Mouse (Mus musculus) hindbrain, embryonic 14.5 days (tissue): Measurements from ENCODE around the gene Frmd5. TPM values are rescaled to one million over a fixed set of nuclear protein-coding genes. Genes with fewer than 3 reads are reported as not detected.
"Not testable (repeated sequence)": the region's sequence is repeated elsewhere in the genome, so short reads cannot be mapped to it uniquely, and the experiment has no call there.

Experiments used
- ATAC-seq: fragments of 200-750 bp; cut with Nextera tagmentation; 2 replicates; pipeline ENCODE4 v1.8.0; 2017; ENCODE audit warnings: moderate number of reproducible peaks, mild to moderate bottlenecking, moderate TSS enrichment, moderate library complexity; ENCODE audit not compliant: low FRiP score
- DNase-seq: peaks from one replicate; pipeline ENCODE4 v3.0.0-alpha.2; 2015; ENCODE audit warnings: low spot score
- H3K27ac ChIP-seq: fragments of 300-500 bp; sonication (generic); 2 replicates; pipeline ENCODE4 v1.5.1; 2014; ENCODE audit warnings: mild to moderate bottlenecking, moderate library complexity
- H3K27me3 ChIP-seq: fragments of 300-500 bp; sonication (generic); 2 replicates; pipeline ENCODE4 v1.6.1; 2014; ENCODE audit warnings: mild to moderate bottlenecking, low read length, mixed read lengths; ENCODE audit not compliant: control insufficient read depth, insufficient read depth
- H3K36me3 ChIP-seq: fragments of 300-500 bp; sonication (generic); replicated peaks from 2 replicates; pipeline ENCODE4 v1.6.1; 2014; ENCODE audit not compliant: control insufficient read depth, insufficient read depth
- H3K4me1 ChIP-seq: fragments of 300-500 bp; sonication (generic); replicated peaks from 2 replicates; pipeline ENCODE4 v1.6.1; 2014; ENCODE audit warnings: antibody characterized with exemption, low read length, mixed read lengths; ENCODE audit not compliant: control insufficient read depth, insufficient read depth
- H3K4me2 ChIP-seq: fragments of 300-500 bp; sonication (generic); replicated peaks from 2 replicates; pipeline ENCODE4 v1.6.1; 2014; ENCODE audit warnings: mild to moderate bottlenecking, moderate library complexity
- H3K4me3 ChIP-seq: fragments of 300-500 bp; sonication (generic); replicated peaks from 2 replicates; pipeline ENCODE4 v1.5.1; 2014; ENCODE audit warnings: mild to moderate bottlenecking, low read length
- H3K9ac ChIP-seq: fragments of 300-500 bp; sonication (generic); 2 replicates; pipeline ENCODE4 v1.6.1; 2014
- H3K9me3 ChIP-seq: fragments of 300-500 bp; sonication (generic); 2 replicates; pipeline ENCODE4 v1.6.1; 2016; ENCODE audit warnings: low read length; ENCODE audit not compliant: control insufficient read depth
- WGBS: fragments of 180-500 bp; shearing (Covaris S2); extraction: QIAGEN DNeasy Blood & Tissue Kit; methylation state at CpG from one replicate; pipeline ENCODE4 v1.1.7; 2014; 5-methylcytosine and 5-hydroxymethylcytosine counted together
- polyA plus RNA-seq: library from polyadenylated mRNA; unstranded; fragments of >200 nt; fragmentation: Nextera tagmentation; extraction: Ambion mirVana; gene quantifications from 2 replicates; pipeline ENCODE4 v1.2.1, GENCODE M21; 2014

Gene Frmd5
- polyA plus RNA-seq, 1 experiment from 2014 or later: 30.0 TPM

DNA sequence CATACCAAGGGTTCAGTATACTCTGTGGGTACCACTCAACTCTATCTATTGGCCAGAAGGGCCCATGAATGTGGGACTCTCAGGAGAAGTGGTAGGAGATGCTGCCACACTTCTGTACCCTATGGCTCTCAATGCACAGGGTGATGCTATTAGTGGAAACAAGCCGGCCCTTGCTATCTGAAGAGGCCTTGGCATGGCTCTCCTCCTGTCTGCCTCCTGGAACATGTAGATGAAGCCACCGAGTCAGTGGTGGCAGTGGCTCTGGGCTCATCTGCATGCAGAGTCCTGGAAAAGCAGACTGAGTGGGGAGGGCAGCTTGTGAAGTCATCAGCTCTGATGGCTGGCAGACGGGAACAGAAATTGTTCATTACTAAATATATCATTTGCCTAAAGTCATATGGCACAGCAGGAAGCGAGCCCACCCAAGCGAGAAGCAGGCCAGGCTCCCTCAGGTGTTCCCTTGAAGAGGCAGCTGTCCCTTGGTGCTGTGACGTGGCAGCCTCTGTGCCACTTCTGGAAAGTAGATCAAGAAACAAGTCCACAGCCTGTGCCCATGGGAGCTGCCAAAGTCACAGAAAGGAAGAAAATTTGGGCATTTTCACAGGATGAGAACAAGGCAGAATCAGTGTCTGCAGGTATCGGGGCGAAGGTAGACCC, 235.8 kb downstream of the Frmd5 start:
- Histone ChIP-seq H3K27ac (no peak overlapping the region), H3K9me3 (no peaks in the 10 kb centered on the region)
- WGBS: 80% methylated on average over 8 of the region's 8 CpGs

GRCm38 (mm10) chr2:121570049-121570448, 236.8 kb downstream of the Frmd5 start:
- Histone ChIP-seq H3K9me3 (no peaks in the 10 kb centered on the region), H3K9ac (no peak overlapping the region), H3K4me1 (no peaks in the 10 kb centered on the region), H3K4me3 (no peak overlapping the region), H3K27ac (no peak overlapping the region), H3K4me2 (no peak overlapping the region), H3K36me3 (peaks cover 42% of the 10 kb centered on the region), H3K27me3 (no peaks in the 10 kb centered on the region)
- ATAC-seq (no peak), DNase-seq (no peak)
- 91% methylated on average over 3 of the region's 3 CpGs for WGBS

More for the DNA sequence above, 235.8 kb downstream of the Frmd5 start:
- H3K36me3 ChIP-seq: peaks cover 42% of the 10 kb centered on the region
- ATAC-seq: no peak
- no peaks in the 10 kb centered on the region for H3K4me1 ChIP-seq
- no peaks in the 10 kb centered on the region for H3K27me3 ChIP-seq
- DNase-seq: no peak
- H3K4me3 ChIP-seq: no peak overlapping the region
- no peak overlapping the region for H3K4me2 ChIP-seq
- H3K9ac ChIP-seq: no peak overlapping the region

DNA sequence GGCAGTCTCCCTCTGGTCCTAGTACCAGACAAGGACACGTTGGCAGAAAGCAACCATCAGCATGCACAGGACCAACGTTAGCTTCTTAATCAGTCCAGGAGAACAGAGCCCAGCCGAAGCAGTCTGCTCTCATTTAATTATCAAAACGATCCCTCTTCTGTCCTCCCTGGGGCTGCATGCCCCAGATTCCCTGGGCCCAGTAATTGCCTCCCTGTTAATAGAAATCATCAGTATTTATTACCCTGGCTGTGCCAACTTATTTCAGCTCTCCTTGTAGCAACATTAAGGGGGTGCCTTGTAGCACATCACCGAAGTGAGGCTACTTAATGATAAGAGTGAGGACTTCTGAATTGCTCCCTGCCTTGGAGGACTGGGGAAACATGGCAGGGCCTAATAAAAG, 241.0 kb downstream of the Frmd5 start:
- peaks cover 42% of the 10 kb centered on the region for H3K36me3 ChIP-seq
- H3K4me3 ChIP-seq: no peak overlapping the region
- no peaks in the 10 kb centered on the region for H3K4me1 ChIP-seq
- DNase-seq: no peak
- H3K9me3 ChIP-seq: no peaks in the 10 kb centered on the region
- H3K27me3 ChIP-seq: no peaks in the 10 kb centered on the region
- 59% methylated on average over 5 of the region's 5 CpGs for WGBS
- no peak overlapping the region for H3K9ac ChIP-seq
- no peak overlapping the region for H3K4me2 ChIP-seq
- no peak overlapping the region; the same call in 1 of the 2 replicates for H3K27ac ChIP-seq
- ATAC-seq: peak; percentile 68; the same call in 1 of the 2 replicates

- 98% methylated on average over 3 of the region's 3 CpGs for WGBS
These were observed 243.8 kb downstream of the Frmd5 start for GRCm38 (mm10) chr2:121563117-121563516.

GRCm38 (mm10) chr2:121551271-121551670, 255.6 kb downstream of the Frmd5 start:
- Histone ChIP-seq H3K4me3 (no peak overlapping the region), H3K27me3 (no peaks in the 10 kb centered on the region), H3K4me2 (no peak overlapping the region), H3K9ac (no peak overlapping the region), H3K36me3 (peaks cover 72% of the 10 kb centered on the region), H3K4me1 (no peaks in the 10 kb centered on the region), H3K27ac (no peak overlapping the region), H3K9me3 (no peaks in the 10 kb centered on the region)
- DNase-seq: no peak
- 87% methylated on average over 8 of the region's 8 CpGs for whole genome bisulfite sequencing
- no peak for ATAC-seq

More at GRCm38 (mm10) chr2:121563117-121563516, 243.8 kb downstream of the Frmd5 start:
- Histone ChIP-seq H3K36me3 (peaks cover 46% of the 10 kb centered on the region), H3K27ac (no peak overlapping the region), H3K9me3 (no peaks in the 10 kb centered on the region), H3K4me3 (no peak overlapping the region), H3K9ac (no peak overlapping the region), H3K4me1 (no peaks in the 10 kb centered on the region), H3K27me3 (no peaks in the 10 kb centered on the region), H3K4me2 (no peak overlapping the region)
- no peak for DNase-seq
- ATAC-seq: no peak

GRCm38 (mm10) chr2:121549630-121550029, 257.3 kb downstream of the Frmd5 start:
- H3K9ac ChIP-seq: no peak overlapping the region
- H3K27ac ChIP-seq: no peak overlapping the region
- H3K4me1 ChIP-seq: no peaks in the 10 kb centered on the region
- ATAC-seq: no peak
- no peaks in the 10 kb centered on the region for H3K9me3 ChIP-seq
- no peaks in the 10 kb centered on the region for H3K27me3 ChIP-seq
- H3K36me3 ChIP-seq: peaks cover 77% of the 10 kb centered on the region
- no peak overlapping the region for H3K4me3 ChIP-seq
- WGBS: 97% methylated on average over 6 of the region's 6 CpGs
- H3K4me2 ChIP-seq: no peak overlapping the region
- no peak for DNase-seq

DNA sequence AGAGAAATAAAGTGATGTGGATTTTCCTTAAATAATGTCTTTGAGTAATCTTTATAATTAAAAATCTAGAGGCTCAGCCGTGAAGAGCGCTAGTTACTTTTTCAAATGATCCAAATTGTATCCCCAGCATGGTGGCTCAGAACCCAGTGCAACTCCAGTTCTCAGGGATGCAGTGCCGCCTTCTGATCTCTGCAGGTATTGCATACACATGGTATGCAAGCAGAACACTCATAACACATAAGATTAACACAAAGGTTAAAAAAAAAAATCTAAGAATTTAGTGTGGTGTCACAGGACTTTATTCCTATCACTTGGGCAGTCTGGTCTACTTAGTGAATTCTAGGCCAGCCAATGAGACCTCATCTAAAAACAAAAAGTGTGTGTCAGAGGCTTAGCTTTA, 262.1 kb downstream of the Frmd5 start:
- peaks cover 59% of the 10 kb centered on the region for H3K36me3 ChIP-seq
- ATAC-seq: no peak
- no peak overlapping the region for H3K4me3 ChIP-seq
- H3K4me2 ChIP-seq: no peak overlapping the region
- H3K9ac ChIP-seq: no peak overlapping the region
- H3K27me3 ChIP-seq: no peaks in the 10 kb centered on the region
- no peak overlapping the region for H3K27ac ChIP-seq
- DNase-seq: no peak
- H3K9me3 ChIP-seq: no peaks in the 10 kb centered on the region
- no peaks in the 10 kb centered on the region for H3K4me1 ChIP-seq
- WGBS: 90% methylated on average over 3 of the region's 3 CpGs

GRCm38 (mm10) chr2:121525056-121525455, 281.8 kb downstream of the Frmd5 start:
- no peak for ATAC-seq

GRCm38 (mm10) chr2:121522830-121523229, 284.1 kb downstream of the Frmd5 start:
- H3K27ac ChIP-seq, ATAC-seq, H3K4me2 ChIP-seq, H3K9me3 ChIP-seq, H3K4me1 ChIP-seq, DNase-seq, H3K27me3 ChIP-seq, H3K9ac ChIP-seq, H3K4me3 ChIP-seq: not testable (repeated sequence)
- 96% methylated on average over 3 of the region's 3 CpGs for WGBS
- H3K36me3 ChIP-seq: peaks cover 11% of the 10 kb centered on the region

More at GRCm38 (mm10) chr2:121525056-121525455, 281.8 kb downstream of the Frmd5 start:
- Histone ChIP-seq H3K4me1 (no peaks in the 10 kb centered on the region), H3K4me3 (no peak overlapping the region), H3K36me3 (peaks cover 6% of the 10 kb centered on the region), H3K9me3 (no peaks in the 10 kb centered on the region), H3K4me2 (no peak overlapping the region), H3K27ac (no peak overlapping the region), H3K9ac (no peak overlapping the region), H3K27me3 (no peaks in the 10 kb centered on the region)
- 94% methylated on average over 2 of the region's 2 CpGs for WGBS
- no peak for DNase-seq

DNA sequence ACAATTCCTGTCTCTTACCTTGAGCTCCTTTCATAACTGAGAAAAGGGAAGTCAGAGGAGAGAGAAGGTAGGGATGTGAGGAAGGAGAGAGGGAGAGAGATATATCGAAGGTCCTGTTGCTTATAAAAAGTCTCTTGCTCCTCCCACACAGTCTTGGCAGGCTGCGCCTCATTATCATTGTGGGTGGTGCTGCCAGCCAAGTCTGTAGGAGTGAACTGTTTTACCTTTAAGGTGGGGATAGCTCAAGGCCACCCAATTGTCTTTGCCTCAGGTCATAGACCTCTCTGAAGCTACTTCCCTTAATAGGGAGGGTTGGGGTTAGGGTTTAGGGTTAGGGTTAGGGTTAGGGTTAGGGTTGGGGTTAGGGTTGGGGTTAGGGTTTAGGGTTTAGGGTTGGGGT, 284.9 kb downstream of the Frmd5 start:
- Histone ChIP-seq H3K36me3 (peaks cover 11% of the 10 kb centered on the region), H3K27ac (no peak overlapping the region), H3K27me3 (no peaks in the 10 kb centered on the region), H3K9me3 (no peaks in the 10 kb centered on the region), H3K4me3 (no peak overlapping the region), H3K4me1 (no peaks in the 10 kb centered on the region), H3K4me2 (no peak overlapping the region), H3K9ac (no peak overlapping the region)
- 91% methylated on average over 2 of the region's 2 CpGs for WGBS
- DNase-seq (no peak), ATAC-seq (no peak)
